Mouse (Mus musculus) urinary bladder, postnatal 14 days (tissue): Measurements from ENCODE around the gene Sapcd2.
"Not testable (repeated sequence)": the region's sequence is repeated elsewhere in the genome, so short reads cannot be mapped to it uniquely, and the experiment has no call there.

Experiments
- DNase-seq: peaks from one replicate; pipeline ENCODE4 v3.0.0; 2021; ENCODE audit warnings: low spot score

Gene Sapcd2

GRCm38 (mm10) chr2:25372644-25373391, 697 bp downstream of the Sapcd2 start:
- no peak for DNase-seq

GRCm38 (mm10) chr2:25373431-25373830, 1.3 kb downstream of the Sapcd2 start:
- DNase-seq = no peak

GRCm38 (mm10) chr2:25376589-25376988, 4.5 kb downstream of the Sapcd2 start:
- peak; percentile 72 for DNase-seq

- DNase-seq = no peak
These were observed 12.4 kb downstream of the Sapcd2 start for GRCm38 (mm10) chr2:25384492-25384891.

GRCm38 (mm10) chr2:25391266-25391665, 19.1 kb downstream of the Sapcd2 start:
- DNase-seq = no peak

GRCm38 (mm10) chr2:25394281-25395221, 22.4 kb downstream of the Sapcd2 start:
- peak; percentile 57 for DNase-seq

GRCm38 (mm10) chr2:25395721-25396596, 23.8 kb downstream of the Sapcd2 start, which contains the start of gene Entpd2:
TSS of gene Entpd2 (plus strand) at chr2:25395874.
- peak; percentile 68 for DNase-seq

GRCm38 (mm10) chr2:25396597-25396983, 24.5 kb downstream of the Sapcd2 start:
- no peak for DNase-seq

- no peak for DNase-seq
These were observed 24.9 kb downstream of the Sapcd2 start for GRCm38 (mm10) chr2:25397010-25397409.

GRCm38 (mm10) chr2:25398065-25398464, 25.9 kb downstream of the Sapcd2 start:
- no peak for DNase-seq

- DNase-seq = no peak
These were observed 26.9 kb downstream of the Sapcd2 start, which contains the start of gene Npdc1 for GRCm38 (mm10) chr2:25399051-25399450. TSS of gene Npdc1 (plus strand) at chr2:25399351.

GRCm38 (mm10) chr2:25400291-25400690, 28.2 kb downstream of the Sapcd2 start:
- no peak for DNase-seq

- peak; percentile 73 for DNase-seq
These were observed 28.6 kb downstream of the Sapcd2 start for GRCm38 (mm10) chr2:25400764-25401163.

- DNase-seq = peak; percentile 90
These were observed 30.4 kb downstream of the Sapcd2 start for GRCm38 (mm10) chr2:25402377-25402971.

GRCm38 (mm10) chr2:25402972-25403601, 31.0 kb downstream of the Sapcd2 start:
- peak; percentile 74 for DNase-seq

- DNase-seq = no peak
These were observed 31.9 kb downstream of the Sapcd2 start for GRCm38 (mm10) chr2:25403994-25404393.

GRCm38 (mm10) chr2:25408908-25409307, 36.8 kb downstream of the Sapcd2 start:
- DNase-seq = no peak

GRCm38 (mm10) chr2:25413436-25413835, 41.3 kb downstream of the Sapcd2 start:
- DNase-seq = not testable (repeated sequence)

GRCm38 (mm10) chr2:25417426-25417825, 45.3 kb downstream of the Sapcd2 start:
- no peak for DNase-seq

- DNase-seq = peak; percentile 37
These were observed 49.8 kb downstream of the Sapcd2 start for GRCm38 (mm10) chr2:25421896-25422295.
